Mouse (Mus musculus): ENCODE data around the gene Asb11. TPM values are rescaled to one million over a fixed set of nuclear protein-coding genes. Genes with fewer than 3 reads are reported as not detected.

Gene Asb11
- polyA plus RNA-seq, 1 experiment, result not detected

DNA sequence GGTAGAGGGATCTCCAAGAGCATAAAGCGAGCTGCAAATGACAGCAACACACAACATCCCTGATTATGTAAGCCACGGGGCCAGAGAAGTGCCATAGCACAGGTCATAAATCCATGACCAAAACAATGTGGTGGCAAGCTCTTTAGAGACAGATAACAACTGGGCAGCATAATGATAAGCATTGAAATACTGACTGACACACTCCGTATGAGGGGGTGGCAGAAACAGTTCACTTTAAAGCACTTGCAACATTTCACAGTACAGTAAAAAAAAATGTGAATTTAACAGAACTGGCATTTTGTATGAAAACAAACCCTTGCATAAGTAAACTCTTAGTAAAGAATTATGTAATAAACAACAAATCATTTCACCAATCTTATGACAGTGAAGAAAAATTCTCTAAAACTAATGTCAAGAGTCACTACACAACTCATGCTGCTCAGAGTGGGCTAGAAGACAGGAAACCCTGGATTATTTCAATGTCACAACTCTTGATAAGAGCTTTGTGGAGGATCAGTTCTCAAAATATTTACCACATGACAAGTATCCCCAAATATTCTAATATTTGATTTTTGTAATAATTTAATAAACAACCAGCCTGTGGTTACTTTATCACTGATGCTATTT is 28.4 kb upstream of the Asb11 start:
- Histone ChIP-seq H3K27me3 (ENCODE audit: control insufficient read depth, insufficient read depth, insufficient read length) (no peaks in the 10 kb centered on the region), H3K79me2 (ENCODE audit: control insufficient read depth, insufficient read depth) (no peaks in the 10 kb centered on the region), H3K79me3 (ENCODE audit: low read depth) (no peaks in the 10 kb centered on the region), H3K4me3 (ENCODE audit: insufficient read depth, poor library complexity, severe bottlenecking) (no peak overlapping the region), H3K36me3 (ENCODE audit: control insufficient read depth, insufficient read depth) (no peaks in the 10 kb centered on the region), H3ac (ENCODE audit: control insufficient read depth, insufficient read length, low read depth) (no peak overlapping the region)
- no peak for TF ChIP-seq MAX (IDR thresholded peaks at IDR 0.05)

DNA sequence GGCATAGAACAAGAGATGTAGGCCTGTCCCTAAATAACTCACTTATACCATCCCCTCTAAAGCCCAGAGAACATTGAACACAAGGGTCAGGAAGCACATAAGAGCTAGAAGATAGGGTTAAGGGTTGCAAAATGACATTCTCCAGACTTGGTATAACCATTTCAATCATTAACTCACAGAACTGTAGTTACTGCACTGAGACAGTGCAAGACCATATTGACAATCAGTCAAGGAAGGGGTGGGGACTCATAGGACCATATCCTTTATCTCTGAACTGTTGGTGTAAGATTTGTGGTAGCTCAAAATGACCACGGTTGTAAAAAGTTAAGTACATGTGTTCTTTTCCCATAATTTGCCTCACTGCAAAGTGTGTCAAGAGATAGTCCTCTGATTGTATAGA is 26.2 kb upstream of the Asb11 start:
- TF ChIP-seq FOSL1 (IDR thresholded peaks at IDR 0.05; ENCODE audit: insufficient read depth, low read length, poor library complexity, severe bottlenecking), result no peak
- H3ac ChIP-seq (ENCODE audit: control insufficient read depth, insufficient read length, low read depth), result no peak overlapping the region
- no peak overlapping the region for H3K4me3 ChIP-seq (ENCODE audit: insufficient read depth, poor library complexity, severe bottlenecking)
- H3K79me3 ChIP-seq (ENCODE audit: low read depth), result no peaks in the 10 kb centered on the region
- no peaks in the 10 kb centered on the region for H3K27me3 ChIP-seq (ENCODE audit: control insufficient read depth, insufficient read depth, insufficient read length)
- no peaks in the 10 kb centered on the region for H3K79me2 ChIP-seq (ENCODE audit: control insufficient read depth, insufficient read depth)
- no peaks in the 10 kb centered on the region for H3K36me3 ChIP-seq (ENCODE audit: control insufficient read depth, insufficient read depth)

DNA sequence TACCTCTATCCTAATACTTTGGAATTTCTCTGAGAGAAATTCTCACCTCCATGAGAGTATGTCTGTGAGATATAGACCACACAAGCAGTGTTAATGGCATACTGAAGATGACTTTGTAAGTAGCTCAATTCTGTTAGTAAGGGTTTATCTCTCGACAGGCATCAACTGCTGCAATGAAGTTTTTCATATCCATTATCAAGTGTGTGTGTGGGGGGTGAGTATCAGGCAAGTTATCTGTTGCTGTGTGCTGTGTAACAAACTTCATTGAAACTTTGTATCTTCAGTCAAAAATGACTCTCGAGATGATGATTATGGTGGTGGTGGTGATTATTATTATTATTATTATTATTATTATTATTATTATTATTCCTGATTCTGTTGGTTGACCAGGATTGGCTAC is 20.0 kb upstream of the Asb11 start:
- Histone ChIP-seq H3K27me3 (ENCODE audit: control insufficient read depth, insufficient read depth, insufficient read length) (no peaks in the 10 kb centered on the region), H3ac (ENCODE audit: control insufficient read depth, insufficient read length, low read depth) (no peak overlapping the region), H3K36me3 (ENCODE audit: control insufficient read depth, insufficient read depth) (no peaks in the 10 kb centered on the region), H3K79me3 (ENCODE audit: low read depth) (peaks cover 14% of the 10 kb centered on the region), H3K79me2 (ENCODE audit: control insufficient read depth, insufficient read depth) (peaks cover 16% of the 10 kb centered on the region), H3K4me3 (ENCODE audit: insufficient read depth, poor library complexity, severe bottlenecking) (no peak overlapping the region)
- TF ChIP-seq MYOG (IDR thresholded peaks at IDR 0.05; ENCODE audit: control insufficient read depth, extremely low read depth, insufficient read length) (no peak), CEBPB (IDR thresholded peaks at IDR 0.05; ENCODE audit: low read depth) (no peak), USF1 (IDR thresholded peaks at IDR 0.05; ENCODE audit: low read depth) (no peak), MAX (IDR thresholded peaks at IDR 0.05) (no peak), FOSL1 (IDR thresholded peaks at IDR 0.05; ENCODE audit: insufficient read depth, low read length, poor library complexity, severe bottlenecking) (no peak), MYOD1 (IDR thresholded peaks at IDR 0.05; ENCODE audit: control insufficient read depth, insufficient read length, low read depth) (no peak), CTCF (IDR thresholded peaks at IDR 0.05; ENCODE audit: control insufficient read depth, insufficient read depth, insufficient read length) (no peak)

DNA sequence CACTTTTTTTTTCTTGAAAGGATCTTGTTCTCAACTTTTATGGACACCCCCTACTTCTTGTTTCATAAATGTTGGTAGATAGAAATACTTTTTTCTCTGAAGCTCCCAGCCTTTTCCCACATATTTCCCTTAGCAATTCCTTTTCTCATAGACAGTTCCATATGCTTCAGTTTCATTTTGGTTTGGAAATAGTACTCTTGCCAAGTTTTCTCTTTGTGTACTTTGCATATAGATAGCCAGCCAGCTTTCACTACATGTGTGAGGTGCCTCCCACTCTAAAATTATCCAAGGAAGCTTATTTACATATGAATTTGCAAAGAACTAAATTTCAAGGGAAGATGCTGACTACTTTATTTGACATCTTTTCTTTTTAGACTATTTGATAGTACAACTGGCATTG is 18.8 kb upstream of the Asb11 start:
- Histone ChIP-seq H3K4me3 (ENCODE audit: insufficient read depth, poor library complexity, severe bottlenecking) (no peak overlapping the region), H3ac (ENCODE audit: control insufficient read depth, insufficient read length, low read depth) (no peak overlapping the region), H3K36me3 (ENCODE audit: control insufficient read depth, insufficient read depth) (peaks cover 8% of the 10 kb centered on the region), H3K79me3 (ENCODE audit: low read depth) (peaks cover 15% of the 10 kb centered on the region), H3K27me3 (ENCODE audit: control insufficient read depth, insufficient read depth, insufficient read length) (no peaks in the 10 kb centered on the region), H3K79me2 (ENCODE audit: control insufficient read depth, insufficient read depth) (peaks cover 18% of the 10 kb centered on the region)
- TF ChIP-seq CTCF (IDR thresholded peaks at IDR 0.05; ENCODE audit: control insufficient read depth, insufficient read depth, insufficient read length) (no peak), MYOD1 (IDR thresholded peaks at IDR 0.05; ENCODE audit: control insufficient read depth, insufficient read length, low read depth) (no peak), MAX (IDR thresholded peaks at IDR 0.05) (no peak)

DNA sequence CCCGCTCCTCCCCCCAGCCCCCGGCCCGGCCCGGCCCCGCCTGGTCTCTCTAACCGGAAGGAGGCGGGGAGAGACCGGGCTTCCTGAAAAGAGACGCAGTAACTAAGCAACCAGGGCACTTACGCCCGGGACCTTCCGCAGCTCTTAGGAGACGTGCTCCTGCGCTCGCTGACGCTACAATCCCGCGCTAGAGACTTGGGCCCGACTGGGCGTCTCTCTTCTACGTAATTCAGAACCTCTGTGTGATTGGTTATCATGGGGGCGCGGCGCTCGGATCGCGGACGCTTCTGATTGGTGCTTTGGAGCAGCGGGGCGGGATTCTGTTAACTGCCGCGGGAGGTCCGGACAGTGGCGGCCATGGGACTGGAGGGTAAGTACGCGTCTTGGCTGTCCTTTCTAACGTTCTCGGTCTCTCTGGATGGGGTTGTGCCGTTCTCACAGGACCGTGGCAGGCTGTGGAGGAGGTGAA is 17.3 kb upstream of the Asb11 start, which contains the start of gene Piga:
Piga (plus strand) TSS at position 317 of the 469 bp plus-strand sequence.
- peaks cover 18% of the 10 kb centered on the region for H3K79me2 ChIP-seq (ENCODE audit: control insufficient read depth, insufficient read depth)
- peak within 1 kb of the TSS; percentile 43 for H3K4me3 ChIP-seq (ENCODE audit: insufficient read depth, poor library complexity, severe bottlenecking)
- H3K79me3 ChIP-seq (ENCODE audit: low read depth), result peaks cover 15% of the 10 kb centered on the region
- no peaks in the 10 kb centered on the region for H3K27me3 ChIP-seq (ENCODE audit: control insufficient read depth, insufficient read depth, insufficient read length)
- TF ChIP-seq FOSL1 (IDR thresholded peaks at IDR 0.05; ENCODE audit: insufficient read depth, low read length, poor library complexity, severe bottlenecking) (no peak), CTCF (IDR thresholded peaks at IDR 0.05; ENCODE audit: control insufficient read depth, insufficient read depth, insufficient read length) (no peak), CEBPB (IDR thresholded peaks at IDR 0.05; ENCODE audit: low read depth) (no peak), MYOD1 (IDR thresholded peaks at IDR 0.05; ENCODE audit: control insufficient read depth, insufficient read length, low read depth) (no peak), MYOG (IDR thresholded peaks at IDR 0.05; ENCODE audit: control insufficient read depth, extremely low read depth, insufficient read length) (no peak), USF1 (IDR thresholded peaks at IDR 0.05; ENCODE audit: low read depth) (no peak), MAX (IDR thresholded peaks at IDR 0.05) (no peak)
- H3ac ChIP-seq (ENCODE audit: control insufficient read depth, insufficient read length, low read depth), result peak within 1 kb of the TSS; percentile 80
- peaks cover 8% of the 10 kb centered on the region for H3K36me3 ChIP-seq (ENCODE audit: control insufficient read depth, insufficient read depth)

DNA sequence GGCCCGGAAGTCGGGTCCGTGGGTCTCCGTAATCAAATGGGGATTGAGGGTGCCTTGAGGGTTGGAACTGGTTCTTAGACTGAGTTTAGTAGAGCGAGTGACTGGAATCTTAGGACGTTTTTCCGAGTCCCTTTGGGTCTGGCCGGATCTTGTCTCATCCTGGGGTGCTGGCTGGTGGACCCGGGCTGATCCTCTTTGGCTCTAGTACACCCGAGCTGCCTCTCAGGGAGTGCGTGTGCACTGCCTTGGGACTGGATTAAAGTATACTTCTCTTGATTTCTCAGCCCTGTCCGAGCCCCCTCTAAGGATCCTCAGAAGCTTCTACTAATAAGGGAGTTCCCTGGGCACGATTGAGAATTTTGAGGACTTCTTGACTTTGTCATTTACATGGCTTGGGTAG is 16.8 kb upstream of the Asb11 start:
- Histone ChIP-seq H3ac (ENCODE audit: control insufficient read depth, insufficient read length, low read depth) (peak overlapping the region; percentile 80), H3K79me3 (ENCODE audit: low read depth) (peaks cover 15% of the 10 kb centered on the region)
- TF ChIP-seq USF1 (IDR thresholded peaks at IDR 0.05; ENCODE audit: low read depth) (no peak), MYOD1 (IDR thresholded peaks at IDR 0.05; ENCODE audit: control insufficient read depth, insufficient read length, low read depth) (no peak), MAX (IDR thresholded peaks at IDR 0.05) (no peak), CTCF (IDR thresholded peaks at IDR 0.05; ENCODE audit: control insufficient read depth, insufficient read depth, insufficient read length) (no peak), MYOG (IDR thresholded peaks at IDR 0.05; ENCODE audit: control insufficient read depth, extremely low read depth, insufficient read length) (no peak), CEBPB (IDR thresholded peaks at IDR 0.05; ENCODE audit: low read depth) (no peak), FOSL1 (IDR thresholded peaks at IDR 0.05; ENCODE audit: insufficient read depth, low read length, poor library complexity, severe bottlenecking) (no peak)

More for the DNA sequence above, 16.8 kb upstream of the Asb11 start:
- Histone ChIP-seq H3K36me3 (ENCODE audit: control insufficient read depth, insufficient read depth) (peaks cover 8% of the 10 kb centered on the region), H3K4me3 (ENCODE audit: insufficient read depth, poor library complexity, severe bottlenecking) (peak overlapping the region; percentile 43), H3K27me3 (ENCODE audit: control insufficient read depth, insufficient read depth, insufficient read length) (no peaks in the 10 kb centered on the region), H3K79me2 (ENCODE audit: control insufficient read depth, insufficient read depth) (peaks cover 18% of the 10 kb centered on the region)

Data from C2C12 (cell line).